Mouse (Mus musculus) kidney, adult 2 months (tissue): ENCODE measurements around the gene Smtnl1.

ENCODE experiments used
- CTCF ChIP-seq: fragments of 200-500 bp; conservative IDR thresholded peaks from 2 replicates; pipeline ENCODE4 v1.5.1; 2011; ENCODE audit warnings: low read depth, mild to moderate bottlenecking, control low read depth, low read length, moderate library complexity, mixed read lengths; ENCODE audit not compliant: insufficient read depth, insufficient read length
- POLR2A ChIP-seq: fragments of 200-500 bp; IDR thresholded peaks from one replicate; pipeline ENCODE4 v1.6.1; 2011; ENCODE audit warnings: low read depth, low read length, control low read depth

DNA sequence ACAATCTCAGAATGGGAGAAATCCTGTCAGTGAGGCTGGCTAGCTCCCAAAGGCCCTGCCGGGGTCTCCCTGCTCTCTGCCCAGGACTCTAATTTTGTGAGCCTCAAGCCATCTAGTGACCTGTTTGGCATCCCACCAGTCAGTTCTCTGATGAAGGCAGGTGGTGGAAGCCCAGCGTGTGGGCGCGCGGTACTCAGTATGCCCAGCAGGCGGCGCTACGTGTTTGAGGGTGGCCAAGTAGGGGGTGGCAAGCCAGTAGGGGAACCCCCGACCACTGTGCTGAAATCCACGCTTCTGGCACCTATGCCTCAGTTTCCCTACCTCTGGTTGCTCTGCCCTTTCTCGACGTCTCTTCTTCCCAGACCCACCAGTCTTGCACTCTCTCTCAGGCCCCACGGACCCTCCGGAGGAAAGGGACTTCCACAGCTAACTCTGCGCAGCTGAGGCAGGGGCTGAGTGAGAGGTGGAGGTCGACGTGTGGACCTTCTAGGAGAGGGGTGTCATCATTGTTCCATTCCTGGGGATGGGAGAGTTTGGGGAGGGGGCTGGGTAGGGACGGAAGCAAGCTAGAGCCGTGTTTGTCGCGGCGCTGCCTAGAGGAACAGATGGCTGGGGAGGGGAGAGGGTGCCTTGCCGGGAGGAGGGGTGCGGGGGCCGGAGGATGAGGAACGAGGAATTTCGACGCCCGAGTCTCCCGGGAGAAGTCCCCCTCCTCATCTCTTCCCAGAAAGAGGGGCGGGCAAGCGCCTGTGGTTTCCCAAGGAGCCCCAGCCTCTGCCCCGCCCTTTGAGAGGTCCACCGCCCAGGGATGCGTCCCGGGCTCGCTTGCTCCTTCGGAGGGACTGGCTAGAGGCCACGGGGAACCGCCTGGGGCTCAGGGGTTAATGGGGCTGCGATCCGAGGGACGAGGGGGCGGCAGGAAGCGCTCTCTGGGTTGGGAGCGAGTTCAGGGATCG lies 43.4 kb upstream of the Smtnl1 start:
- TF ChIP-seq POLR2A (no peak), CTCF (peak; percentile 57)
